Mouse (Mus musculus) kidney, embryonic 14.5 days (tissue): ENCODE measurements around the gene Cox14. TPM values are rescaled to one million over a fixed set of nuclear protein-coding genes. Genes with fewer than 3 reads are reported as not detected.
"Not testable (repeated sequence)": the region's sequence is repeated elsewhere in the genome, so short reads cannot be mapped to it uniquely, and the experiment has no call there.

Source experiments
- ATAC-seq: fragments of 200-750 bp; cut with Nextera tagmentation; 2 replicates; pipeline ENCODE4 v1.8.0; 2017; ENCODE audit warnings: moderate number of reproducible peaks, mild to moderate bottlenecking, moderate TSS enrichment, moderate library complexity; ENCODE audit not compliant: low FRiP score, low TSS enrichment
- H3K27ac ChIP-seq: fragments of 300-500 bp; sonication (generic); 2 replicates; pipeline ENCODE4 v1.5.1; 2014; ENCODE audit warnings: low read depth, mild to moderate bottlenecking, low read length, moderate library complexity, mixed read lengths
- H3K27me3 ChIP-seq: fragments of 300-500 bp; sonication (generic); 2 replicates; pipeline ENCODE4 v1.6.1; 2014; ENCODE audit warnings: mild to moderate bottlenecking, low read length; ENCODE audit not compliant: control insufficient read depth, insufficient read depth
- H3K36me3 ChIP-seq: fragments of 300-500 bp; sonication (generic); 2 replicates; pipeline ENCODE4 v1.6.1; 2014; ENCODE audit warnings: low read length, mixed read lengths; ENCODE audit not compliant: control insufficient read depth, insufficient read depth
- H3K4me1 ChIP-seq: fragments of 300-500 bp; sonication (generic); 2 replicates; pipeline ENCODE4 v1.6.1; 2014; ENCODE audit warnings: low read length, mixed read lengths; ENCODE audit not compliant: control insufficient read depth, insufficient read depth
- H3K4me2 ChIP-seq: fragments of 300-500 bp; sonication (generic); replicated peaks from 2 replicates; pipeline ENCODE4 v1.6.1; 2014; ENCODE audit warnings: low read depth, mild to moderate bottlenecking, low read length
- H3K4me3 ChIP-seq: fragments of 300-500 bp; sonication (generic); 2 replicates; pipeline ENCODE4 v1.5.1; 2014; ENCODE audit warnings: mild to moderate bottlenecking, low read length
- H3K9ac ChIP-seq: fragments of 300-500 bp; sonication (generic); 2 replicates; pipeline ENCODE4 v1.6.1; 2014; ENCODE audit warnings: low read depth, mild to moderate bottlenecking, low read length, moderate library complexity
- H3K9me3 ChIP-seq: fragments of 300-500 bp; sonication (generic); 2 replicates; pipeline ENCODE4 v1.6.1; 2016; ENCODE audit warnings: low read length; ENCODE audit not compliant: control insufficient read depth
- WGBS: fragments of 180-500 bp; shearing (Covaris S2); extraction: QIAGEN DNeasy Blood & Tissue Kit; methylation state at CpG from one replicate; pipeline ENCODE4 v1.1.7; 2014; 5-methylcytosine and 5-hydroxymethylcytosine counted together
- polyA plus RNA-seq: library from polyadenylated mRNA; unstranded; fragments of >200 nt; fragmentation: Nextera tagmentation; extraction: Ambion mirVana; gene quantifications from 2 replicates; pipeline ENCODE4 v1.2.1, GENCODE M21; 2014

The Cox14 gene
- polyA plus RNA-seq, 1 experiment from 2014 or later: 184 TPM

DNA sequence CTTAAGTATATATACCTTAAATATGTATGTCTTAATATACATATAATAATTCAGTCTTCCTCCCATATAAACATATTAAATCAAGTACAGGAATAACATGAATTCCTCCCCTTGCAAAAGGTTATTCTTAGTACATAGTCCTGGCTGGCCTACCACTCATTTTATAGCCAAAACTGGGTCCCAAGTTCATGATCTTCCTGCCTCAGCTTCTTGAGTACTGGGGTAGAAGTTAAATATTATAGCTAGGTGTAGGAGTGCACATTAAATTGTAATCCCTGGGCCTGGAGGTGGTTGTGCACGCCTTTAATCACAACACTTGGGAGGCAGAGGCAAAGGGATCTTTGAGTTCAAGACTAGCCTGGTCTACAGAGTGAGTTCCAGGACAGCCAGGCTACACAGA is 43.3 kb downstream of the Cox14 start:
- Histone ChIP-seq H3K27me3 (no peaks in the 10 kb centered on the region), H3K9me3 (no peaks in the 10 kb centered on the region; the same call in 1 of the 2 replicates), H3K4me3 (no peak overlapping the region), H3K27ac (no peak overlapping the region), H3K9ac (no peak overlapping the region), H3K36me3 (peaks cover 2% of the 10 kb centered on the region; the same call in 1 of the 2 replicates), H3K4me2 (no peak overlapping the region), H3K4me1 (peaks cover 10% of the 10 kb centered on the region)
- no peak for ATAC-seq
- WGBS: 97% methylated on average over 1 of the region's 1 CpGs

DNA sequence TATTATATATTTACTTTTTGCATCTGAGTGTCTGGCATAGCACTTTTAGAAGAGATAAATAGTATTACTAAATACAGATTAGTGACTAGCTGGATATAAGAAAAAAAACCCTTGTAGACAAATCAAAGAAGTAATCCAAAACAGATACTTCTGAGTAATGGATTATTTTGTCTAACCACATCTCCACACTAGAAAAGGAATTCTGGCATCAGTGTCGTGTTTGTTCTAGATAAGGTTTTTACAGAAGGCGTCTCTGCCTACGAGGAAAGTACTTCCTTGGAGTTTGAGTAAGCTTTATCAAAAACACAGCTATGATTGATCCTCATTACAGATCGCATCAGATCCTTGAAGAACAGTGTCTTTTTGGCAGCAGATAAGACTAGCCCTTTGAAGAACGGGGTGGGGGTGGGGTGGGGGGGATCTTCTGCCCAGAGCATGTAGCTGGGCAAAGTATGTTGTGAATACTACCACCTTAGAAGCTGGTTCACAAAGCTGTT is 45.6 kb downstream of the Cox14 start:
- Histone ChIP-seq H3K36me3 (no peaks in the 10 kb centered on the region), H3K9me3 (no peaks in the 10 kb centered on the region; the same call in 1 of the 2 replicates), H3K27me3 (no peaks in the 10 kb centered on the region), H3K4me1 (peaks cover 10% of the 10 kb centered on the region), H3K4me2 (peak overlapping the region; percentile 82), H3K4me3 (peak overlapping the region; percentile 89), H3K27ac (peak overlapping the region; percentile 95), H3K9ac (peak overlapping the region; percentile 93)
- WGBS: 19% methylated on average over 5 of the region's 5 CpGs
- no peak for ATAC-seq

DNA sequence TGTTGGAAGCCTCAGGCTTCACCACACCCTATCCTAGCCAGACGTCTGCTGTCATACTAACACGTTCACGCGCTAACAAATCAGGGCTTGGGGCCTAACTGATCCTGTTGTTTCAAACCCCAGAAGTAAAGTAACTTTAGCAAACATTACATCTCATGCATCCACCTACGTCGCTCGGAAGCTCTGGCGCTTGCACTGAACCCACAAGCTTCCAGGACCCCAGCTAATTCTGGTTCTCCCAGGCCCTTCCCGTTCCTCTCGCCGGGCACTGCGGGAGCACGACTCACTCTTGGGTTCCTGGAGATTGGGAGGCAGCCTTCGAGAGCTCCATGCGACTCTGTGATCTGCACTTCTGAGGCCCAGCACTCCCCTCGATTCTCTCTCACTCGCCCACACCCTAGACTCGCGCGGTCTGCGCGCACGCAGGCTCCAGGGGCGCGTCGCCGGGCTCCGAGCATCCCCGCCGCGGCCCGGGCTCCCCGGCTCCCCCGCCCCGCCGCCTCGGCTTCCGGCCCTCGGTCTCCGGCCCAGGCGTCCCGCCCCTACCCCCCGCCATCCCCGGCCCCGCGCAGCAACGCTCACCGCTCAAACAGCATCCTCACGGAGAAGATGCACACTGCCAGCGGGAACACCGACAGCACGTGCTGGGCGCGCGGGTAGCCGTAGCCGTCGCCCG is 46.3 kb downstream of the Cox14 start:
- peak overlapping the region; percentile 89 for H3K4me3 ChIP-seq
- peaks cover 10% of the 10 kb centered on the region for H3K4me1 ChIP-seq
- H3K9me3 ChIP-seq: no peaks in the 10 kb centered on the region
- H3K27me3 ChIP-seq: no peaks in the 10 kb centered on the region
- ATAC-seq: peak; percentile 59
- H3K9ac ChIP-seq: peak overlapping the region; percentile 93
- no peaks in the 10 kb centered on the region for H3K36me3 ChIP-seq
- H3K4me2 ChIP-seq: peak overlapping the region; percentile 82
- under 1% methylated on average over 58 of the region's 59 CpGs for WGBS
- H3K27ac ChIP-seq: peak overlapping the region; percentile 95

- H3K9me3 ChIP-seq: no peaks in the 10 kb centered on the region
- WGBS: under 1% methylated on average over 40 of the region's 41 CpGs
- peak overlapping the region; percentile 95 for H3K27ac ChIP-seq
- H3K9ac ChIP-seq: peak overlapping the region; percentile 93
- H3K4me1 ChIP-seq: peaks cover 10% of the 10 kb centered on the region
- peak overlapping the region; percentile 89 for H3K4me3 ChIP-seq
- no peaks in the 10 kb centered on the region for H3K27me3 ChIP-seq
- ATAC-seq: peak; percentile 98
- H3K4me2 ChIP-seq: peak overlapping the region; percentile 82
- no peaks in the 10 kb centered on the region for H3K36me3 ChIP-seq
Observed at GRCm38 (mm10) chr15:99772277-99772880, 47.0 kb downstream of the Cox14 start.

DNA sequence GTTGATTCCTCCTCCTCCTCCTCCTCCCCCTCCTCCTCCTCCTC is 47.3 kb downstream of the Cox14 start, which contains the start of gene Cers5:
Gene Cers5, minus strand, starts transcription at position 5 of the 44 bp plus-strand sequence.
- H3K27ac ChIP-seq: peak within 1 kb of the TSS; percentile 95
- H3K4me3 ChIP-seq: peak within 1 kb of the TSS; percentile 89
- not testable (repeated sequence) for H3K9me3 ChIP-seq, ATAC-seq, H3K36me3 ChIP-seq, H3K4me1 ChIP-seq, H3K27me3 ChIP-seq
- H3K9ac ChIP-seq: peak within 1 kb of the TSS; percentile 93
- peak within 1 kb of the TSS; percentile 82 for H3K4me2 ChIP-seq

GRCm38 (mm10) chr15:99772925-99773324 is 47.5 kb downstream of the Cox14 start:
- Histone ChIP-seq H3K27ac (peak overlapping the region; percentile 27; the same call in 1 of the 2 replicates), H3K36me3 (no peaks in the 10 kb centered on the region), H3K9ac (no peak overlapping the region), H3K4me2 (peak overlapping the region; percentile 82), H3K27me3 (no peaks in the 10 kb centered on the region), H3K9me3 (no peaks in the 10 kb centered on the region), H3K4me3 (no peak overlapping the region), H3K4me1 (peaks cover 7% of the 10 kb centered on the region)
- WGBS: 15% methylated on average over 3 of the region's 3 CpGs
- ATAC-seq: no peak

Other genes starting within 250 kb of the Cox14 start
- not detected in 2 replicates for gene Faim2, start 197.5 kb upstream of the Cox14 start, polyA plus RNA-seq
- gene Aqp2, start 146.6 kb upstream of the Cox14 start, polyA plus RNA-seq: 3.7 and 5.4 TPM in 2 replicates
- gene Aqp5, start 134.8 kb upstream of the Cox14 start, polyA plus RNA-seq: 0.16 and 0.27 TPM in 2 replicates
- not detected in 2 replicates for gene Aqp6, start 124.2 kb upstream of the Cox14 start, polyA plus RNA-seq
- 79.1 and 113 TPM in 2 replicates for gene Racgap1, start 74.0 kb upstream of the Cox14 start, polyA plus RNA-seq
- gene Asic1, start 55.2 kb upstream of the Cox14 start, polyA plus RNA-seq: 0.88 and 0.90 TPM in 2 replicates
- gene Smarcd1, start 23.5 kb upstream of the Cox14 start, polyA plus RNA-seq: 54.3 and 74.2 TPM in 2 replicates
- not detected in 2 replicates for gene Gm17349, start 20.1 kb upstream of the Cox14 start, polyA plus RNA-seq
- gene Gpd1, start 8.1 kb upstream of the Cox14 start, polyA plus RNA-seq: 2.0 and 3.1 TPM in 2 replicates
- gene Cers5, start 47.3 kb downstream of the Cox14 start, polyA plus RNA-seq: 74.9 and 87.7 TPM in 2 replicates
- gene Lima1, start 149.8 kb downstream of the Cox14 start, polyA plus RNA-seq: 23.4 and 43.5 TPM in 2 replicates
- not detected in 2 replicates for gene Fam186a, start 241.4 kb downstream of the Cox14 start, polyA plus RNA-seq
- 33.3 and 49.3 TPM in 2 replicates for gene Larp4, start 244.4 kb downstream of the Cox14 start, polyA plus RNA-seq